Mouse (Mus musculus): ENCODE measurements around the gene Sfxn5.

DNA sequence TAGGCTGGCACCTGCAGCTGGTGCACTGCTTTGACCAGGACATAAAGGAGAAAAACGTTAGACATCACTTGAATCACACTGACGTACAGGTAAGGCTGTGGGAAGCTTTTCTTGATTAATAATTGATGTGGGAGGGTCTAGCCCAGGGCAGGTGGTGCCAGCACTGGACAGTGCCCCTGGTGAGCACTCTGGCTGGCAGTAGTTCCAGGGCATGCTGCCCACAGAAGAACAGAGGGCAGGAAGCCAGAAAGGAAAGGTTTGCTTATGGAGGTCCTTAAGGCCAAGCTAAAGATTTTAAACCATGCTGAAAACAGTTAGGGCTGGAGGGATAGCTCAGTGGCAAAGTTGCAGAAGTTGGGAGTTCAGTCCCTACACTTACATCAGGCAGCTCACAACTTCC is 153.2 kb downstream of the Sfxn5 start:
- TF ChIP-seq CTCF (IDR thresholded peaks at IDR 0.05; ENCODE audit: low read depth) (no peak), EP300 (IDR thresholded peaks at IDR 0.05; ENCODE audit: low read depth) (no peak)
